Mouse (Mus musculus): ENCODE data around the gene Gas1. TPM values are rescaled to one million over a fixed set of nuclear protein-coding genes. Genes with fewer than 3 reads are reported as not detected.

Gene Gas1
- total RNA-seq (2021), result 62.0 and 84.9 TPM in 2 replicates
- long read RNA-seq, transcript Gas1-202 (1 exons, 1,155 nt), result major isoform, 269 of 285 reads
- long read RNA-seq, partial matches to known transcripts, result 0 of 285 reads
- long read RNA-seq, other reads (novel, unspliced or antisense), result 13 of 285 reads

DNA sequence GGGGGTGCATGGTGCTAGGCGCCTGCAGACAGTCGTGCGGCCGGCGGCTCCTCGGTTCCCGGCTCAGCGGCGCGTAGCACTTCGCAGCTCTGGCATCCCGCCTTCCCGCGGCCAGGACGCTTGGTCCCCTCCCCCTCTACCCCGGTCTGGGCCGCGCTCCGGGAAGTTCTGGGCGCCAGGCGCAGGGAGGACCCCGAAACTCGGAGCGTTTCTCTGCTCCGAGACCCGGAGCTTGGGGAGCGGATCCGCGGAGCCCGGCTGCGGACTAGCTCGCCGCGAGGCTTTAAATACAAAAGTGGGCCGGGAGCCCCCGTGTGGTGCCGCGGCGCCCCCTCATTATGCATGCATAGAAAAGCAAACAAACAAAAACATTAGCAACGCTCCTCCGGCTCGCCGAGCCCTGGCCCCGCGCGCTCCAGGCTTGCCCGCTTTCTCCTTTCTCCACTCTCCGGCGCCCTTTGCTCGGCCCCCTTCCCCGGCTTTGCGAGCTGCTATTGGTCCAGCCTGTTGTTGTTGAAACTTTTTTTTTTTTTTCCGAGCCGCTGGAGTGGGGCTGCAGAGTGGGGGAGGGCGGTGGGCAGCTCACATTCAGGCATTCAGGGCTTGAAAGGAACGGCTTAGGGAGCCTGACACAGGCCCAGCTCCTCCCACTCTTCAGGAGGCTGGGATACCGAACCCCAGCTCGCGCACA is at the start of gene Gas1:
TSS of gene Gas1 (minus strand) at position 260 of the 691 bp plus-strand sequence.
- DNase-seq, result peak; percentile 89

DNA sequence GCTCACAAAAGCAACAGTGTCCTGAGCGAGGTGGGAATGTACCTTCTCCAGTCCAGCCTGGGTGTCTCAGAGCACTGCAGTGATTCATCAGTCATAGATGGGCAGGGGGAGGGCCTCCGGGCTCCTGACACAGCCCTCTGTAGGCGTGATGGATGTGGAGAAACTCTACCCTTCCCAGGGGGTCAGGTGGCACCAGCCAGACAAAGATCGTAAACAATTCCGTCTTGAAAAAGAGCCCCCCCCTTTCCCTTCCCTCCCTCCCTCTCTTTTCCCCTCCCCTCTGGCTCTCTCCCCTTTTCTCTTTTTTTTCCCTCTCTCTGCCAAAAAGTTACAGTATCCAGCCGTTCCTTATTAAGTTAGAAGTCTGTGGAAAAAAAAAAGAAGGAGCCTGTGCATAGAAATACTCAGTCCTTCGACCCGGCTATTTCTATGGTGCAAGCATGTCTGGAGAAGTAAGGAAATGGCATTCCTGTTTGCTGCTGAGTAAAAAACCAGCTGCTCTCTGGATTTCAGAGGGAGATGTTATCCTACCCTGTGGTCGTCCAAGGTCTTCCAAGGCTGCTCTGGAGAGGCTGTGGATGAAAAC is 49.2 kb upstream of the Gas1 start:
- DNase-seq, result peak; percentile 6

DNA sequence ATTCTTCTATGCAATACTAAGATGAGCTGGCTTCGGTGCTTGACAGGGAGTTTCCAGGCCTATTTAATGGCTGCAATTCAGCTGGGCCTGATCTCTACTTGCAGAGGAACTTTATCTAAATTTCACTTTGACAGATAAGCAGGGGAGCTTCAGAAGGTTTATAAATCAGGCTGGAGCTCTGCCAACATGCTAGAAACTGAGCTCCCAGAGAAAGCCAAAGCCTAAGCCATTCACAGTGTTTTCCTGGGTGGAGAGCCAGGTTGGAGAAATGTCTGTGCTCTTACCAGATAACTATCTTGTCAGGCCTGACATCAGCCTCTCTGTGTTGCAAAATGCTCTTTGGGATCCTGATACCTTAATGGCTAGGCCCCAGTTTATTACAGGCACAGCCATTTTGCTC is 48.6 kb upstream of the Gas1 start:
- no peak for DNase-seq

DNA sequence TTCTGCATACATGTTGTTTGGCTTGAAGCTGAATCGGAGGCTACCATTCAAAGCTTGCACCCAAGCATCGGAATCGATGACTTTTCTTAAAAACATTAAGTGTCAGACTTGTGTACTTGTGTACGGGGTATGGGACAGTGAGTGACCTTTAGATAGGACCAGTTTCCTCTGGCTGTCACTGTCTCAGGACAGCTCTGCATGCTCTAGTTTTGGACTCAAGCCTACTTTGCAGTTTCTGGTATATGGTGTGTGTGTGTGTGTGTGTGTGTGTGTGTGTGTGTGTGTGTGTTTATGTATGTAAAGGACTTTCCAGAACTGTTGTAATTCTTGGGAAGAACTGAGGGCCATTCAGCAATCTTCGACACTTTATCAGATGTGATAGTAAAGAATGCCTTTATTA is 48.1 kb upstream of the Gas1 start:
- DNase-seq, result no peak

DNA sequence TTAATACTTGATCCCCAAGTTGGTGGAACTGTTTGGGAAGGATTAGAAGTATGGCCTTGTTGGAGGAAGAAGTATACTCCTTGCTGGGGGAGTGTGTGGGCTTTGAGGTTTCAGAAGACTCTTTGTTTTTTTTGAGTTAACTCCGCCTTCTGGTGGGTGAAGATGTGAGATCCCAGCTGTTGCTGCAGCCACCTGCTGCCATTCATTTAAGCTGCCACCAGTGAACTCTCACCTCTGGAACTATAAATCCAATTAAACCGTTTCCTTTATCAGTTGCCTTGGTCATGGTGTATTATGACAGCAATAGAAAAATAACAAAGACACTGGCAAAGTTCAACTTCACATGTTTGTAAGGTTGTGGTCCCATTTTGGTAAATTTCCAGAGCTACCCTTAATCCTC is 46.6 kb upstream of the Gas1 start:
- DNase-seq, result no peak

DNA sequence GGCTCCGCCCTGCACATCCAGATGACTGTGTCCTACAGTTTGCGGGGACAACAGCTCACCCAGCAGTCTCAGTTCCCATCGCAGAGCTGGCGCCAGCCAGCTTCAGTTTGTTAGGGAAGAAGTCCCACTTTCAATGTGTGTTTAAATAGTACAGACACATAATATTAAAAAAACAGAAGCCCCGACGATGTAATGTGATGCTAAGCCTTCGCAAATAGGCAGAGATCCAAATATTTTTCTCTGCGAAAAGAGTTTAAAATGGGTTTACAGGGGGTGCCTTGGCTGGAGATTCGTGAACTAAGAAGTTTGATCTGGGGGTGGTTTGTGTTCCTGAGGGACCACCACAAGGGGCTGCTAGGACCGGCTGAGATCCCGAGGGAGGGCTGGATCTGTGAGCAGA is 45.2 kb upstream of the Gas1 start:
- no peak for DNase-seq

DNA sequence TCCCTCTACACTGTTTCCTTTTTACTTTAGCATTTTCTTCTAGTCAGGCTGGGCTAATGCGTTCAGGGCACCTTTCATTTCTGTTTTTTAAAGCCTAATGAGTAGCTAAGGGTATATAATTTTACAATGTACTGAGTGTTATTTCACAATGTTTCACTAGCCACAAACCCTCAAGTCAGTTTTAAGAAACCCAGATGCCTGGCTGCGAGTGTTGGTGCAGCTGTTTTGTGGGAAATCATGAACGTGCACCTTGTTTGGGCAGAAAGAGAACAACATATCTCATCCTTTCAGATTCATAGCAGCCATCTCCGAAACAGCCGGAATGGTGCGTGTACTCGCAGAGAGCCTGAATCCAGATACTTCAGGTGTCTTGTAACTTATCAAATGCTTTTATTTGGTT is 36.7 kb upstream of the Gas1 start:
- DNase-seq, result no peak

DNA sequence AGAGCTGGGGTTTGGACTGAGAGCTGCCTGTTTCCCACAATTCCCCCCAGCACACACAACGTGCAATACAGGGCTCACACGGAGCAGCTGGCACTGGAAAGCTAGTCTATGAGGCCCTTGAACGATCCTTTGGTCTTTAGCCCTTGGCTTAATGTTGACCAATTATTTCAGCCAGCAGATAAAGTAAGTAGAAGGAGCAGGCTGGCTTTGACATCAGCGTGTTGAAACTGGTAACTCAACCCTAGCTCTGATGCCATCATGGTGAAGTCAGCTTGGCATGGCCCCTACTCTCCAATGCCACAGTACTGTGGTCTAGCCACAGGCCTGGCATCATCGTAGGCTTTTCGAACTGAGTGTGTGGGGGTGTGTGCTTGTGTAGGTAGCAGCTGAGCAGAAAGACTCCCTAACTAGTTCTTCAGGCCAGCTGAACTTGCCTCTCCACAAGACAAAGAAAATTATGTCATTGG is 30.0 kb upstream of the Gas1 start:
- DNase-seq, result no peak

DNA sequence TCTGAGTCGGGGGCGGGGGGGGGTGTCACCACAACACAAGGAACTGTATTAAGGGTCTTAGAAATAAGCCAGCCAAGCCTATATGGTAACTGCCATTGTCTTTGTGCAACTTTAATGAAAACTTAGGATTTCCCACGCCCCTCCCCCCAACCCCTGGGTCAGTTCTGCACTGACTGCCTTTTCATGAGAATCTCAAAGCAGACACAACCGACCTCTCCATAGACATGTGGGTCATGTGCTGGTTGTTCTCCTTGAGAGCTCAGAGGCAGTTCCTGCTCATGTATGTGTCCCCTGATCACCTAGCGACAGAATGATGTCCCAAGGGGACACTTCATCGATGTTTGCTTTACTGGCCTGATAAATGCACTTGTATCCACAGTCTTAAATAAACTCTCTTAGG is 27.6 kb upstream of the Gas1 start:
- DNase-seq, result no peak

DNA sequence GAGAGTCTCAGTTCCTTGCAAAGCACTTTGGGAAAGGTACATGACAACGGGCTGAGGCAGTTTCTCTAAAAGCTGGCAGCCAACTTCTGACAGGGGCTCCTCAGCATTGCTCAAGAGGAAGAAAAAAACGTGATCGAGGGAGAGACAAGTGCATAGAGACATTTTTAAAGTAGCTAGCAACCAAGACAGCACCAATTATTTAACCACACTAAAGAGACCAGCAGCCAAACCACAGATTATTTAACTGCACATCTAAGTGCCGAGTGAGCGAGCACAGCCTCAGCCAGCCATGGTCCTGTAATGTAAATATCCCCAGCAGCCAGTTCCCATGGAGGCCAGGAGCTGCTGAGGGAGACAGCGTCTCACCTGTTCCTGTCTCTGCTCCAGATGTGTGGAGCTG is 16.1 kb upstream of the Gas1 start:
- no peak for DNase-seq

DNA sequence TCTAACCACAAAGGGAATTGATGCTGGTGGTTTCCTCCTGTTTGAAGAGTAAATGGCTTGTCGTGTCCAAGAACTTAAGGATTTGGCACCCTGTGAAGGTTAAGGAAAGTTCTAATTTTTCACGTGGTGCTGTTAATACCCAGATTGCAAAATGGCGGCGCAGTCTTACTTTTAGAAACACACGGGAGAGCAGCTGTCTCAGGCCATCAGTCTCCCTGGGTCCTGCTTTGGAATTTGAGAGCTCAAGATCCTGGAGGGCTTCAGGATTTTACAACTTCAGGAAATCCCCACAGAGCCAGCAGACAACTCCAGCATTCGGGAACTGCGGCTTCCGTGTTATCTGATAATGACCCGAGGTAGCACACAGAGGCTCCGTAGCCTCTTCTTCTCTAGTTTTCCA is 12.8 kb upstream of the Gas1 start:
- no peak for DNase-seq

DNA sequence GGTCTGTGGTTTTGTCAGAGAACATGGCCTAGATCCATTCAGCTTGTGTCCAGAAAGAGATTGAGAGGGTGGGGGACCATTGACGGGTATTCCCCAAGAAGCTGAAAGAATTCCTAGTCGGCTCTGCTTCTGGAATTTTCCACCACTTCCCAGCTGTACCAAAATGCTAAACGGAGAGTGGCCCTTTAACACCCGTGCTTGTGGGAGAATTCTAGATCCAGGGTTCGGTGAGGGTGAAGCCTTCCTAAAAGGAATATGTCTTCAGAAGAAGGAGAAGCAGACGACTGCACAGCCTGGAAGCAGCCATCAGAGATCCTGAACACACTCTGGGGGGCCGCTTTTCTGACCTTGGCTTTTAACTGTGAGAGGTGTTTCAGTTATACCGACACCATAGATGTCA is 11.8 kb upstream of the Gas1 start:
- no peak for DNase-seq

DNA sequence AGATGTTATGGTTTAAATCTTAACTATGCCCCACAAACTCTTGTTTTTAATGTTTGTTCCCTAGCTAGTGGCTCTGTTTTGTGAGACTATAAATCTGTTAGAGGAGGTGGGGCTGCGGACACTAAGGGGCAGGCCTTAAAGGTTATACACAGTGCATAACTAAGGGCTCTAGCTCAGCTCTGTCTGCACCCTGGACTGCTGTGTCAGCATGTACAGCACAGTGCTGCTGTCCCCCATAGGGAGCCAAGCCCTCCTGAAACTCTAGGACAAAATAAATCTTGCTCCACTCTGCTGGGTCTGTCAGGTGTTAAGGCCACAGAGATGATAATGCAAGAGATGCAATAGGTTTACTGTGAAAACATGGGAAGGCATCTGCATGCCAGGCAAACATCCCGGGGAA is 10.1 kb upstream of the Gas1 start:
- DNase-seq, result no peak

DNA sequence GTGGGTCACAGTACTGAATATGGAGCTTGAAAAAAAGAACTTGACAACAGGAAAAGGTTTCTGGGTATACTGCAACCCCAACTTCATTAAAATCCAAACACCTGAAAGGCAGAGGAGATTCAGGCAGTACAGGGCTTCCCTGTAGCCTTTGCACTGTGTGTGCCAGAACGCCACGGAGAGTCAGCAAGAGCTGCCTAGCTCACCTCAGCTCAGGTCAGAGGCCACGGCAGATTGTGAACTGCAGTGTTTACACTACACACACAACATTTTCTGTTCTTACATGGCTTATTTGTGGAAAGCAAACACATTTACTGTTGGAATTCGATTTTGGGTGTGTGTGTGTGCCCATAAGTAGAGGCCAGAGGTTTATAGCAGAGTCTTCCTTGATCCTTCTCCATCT is 5.2 kb upstream of the Gas1 start:
- no peak for DNase-seq

DNA sequence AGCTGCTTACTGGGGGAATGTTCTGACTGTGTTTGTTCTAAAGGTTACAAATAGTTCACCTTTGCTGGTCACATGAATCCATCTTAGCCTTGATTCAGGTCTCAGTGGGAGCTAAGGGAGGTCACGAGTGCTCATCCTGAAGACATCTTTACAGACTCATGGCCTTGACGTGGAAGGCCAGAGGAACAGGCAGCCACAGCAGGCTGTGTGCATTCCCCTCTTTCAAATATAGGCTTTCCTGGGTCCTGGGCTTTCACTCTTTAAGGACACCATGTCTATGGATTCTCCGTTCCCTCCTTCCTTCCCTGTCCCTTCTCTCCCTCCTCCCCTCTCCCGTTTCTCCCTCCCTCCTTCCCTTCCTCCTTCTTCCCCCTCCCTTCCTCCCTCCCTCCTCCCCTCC is 2.5 kb upstream of the Gas1 start:
- no peak for DNase-seq

DNA sequence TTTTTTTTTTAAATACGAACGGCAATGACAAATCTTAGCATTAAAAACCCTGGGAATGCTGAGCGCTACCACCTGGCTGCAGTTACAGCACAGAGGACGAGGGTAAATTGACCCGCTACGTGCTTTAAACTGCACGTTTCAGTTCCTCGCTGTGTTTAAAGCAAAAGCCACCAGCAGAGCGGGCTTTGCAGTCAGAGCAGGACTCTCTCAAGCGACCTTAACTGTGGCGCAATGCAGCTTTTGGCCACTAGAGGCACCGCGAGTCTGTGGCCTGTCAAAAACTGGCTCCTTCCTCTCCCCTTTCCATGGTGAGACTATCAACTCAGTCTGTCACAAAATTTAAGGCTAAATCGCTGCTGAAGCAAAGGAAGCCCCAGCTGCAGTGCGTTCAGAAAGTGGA is 1.3 kb upstream of the Gas1 start:
- peak; percentile 92 for DNase-seq

DNA sequence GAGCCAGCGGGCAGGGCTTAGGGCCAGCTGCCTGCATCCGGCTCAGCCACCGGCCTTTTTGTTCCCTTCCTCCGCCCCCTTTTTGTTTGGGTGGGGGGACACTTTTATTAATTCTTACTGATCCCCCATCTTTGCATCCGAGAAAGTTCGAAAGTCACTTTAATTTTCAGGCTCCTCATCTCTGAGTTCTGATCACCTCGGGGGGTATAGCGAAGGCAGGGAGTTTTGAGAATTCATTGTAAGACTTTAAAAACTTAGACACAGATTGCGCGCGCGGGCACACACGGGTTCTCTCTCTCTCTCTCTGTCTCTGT is 589 bp upstream of the Gas1 start:
- no peak for DNase-seq

DNA sequence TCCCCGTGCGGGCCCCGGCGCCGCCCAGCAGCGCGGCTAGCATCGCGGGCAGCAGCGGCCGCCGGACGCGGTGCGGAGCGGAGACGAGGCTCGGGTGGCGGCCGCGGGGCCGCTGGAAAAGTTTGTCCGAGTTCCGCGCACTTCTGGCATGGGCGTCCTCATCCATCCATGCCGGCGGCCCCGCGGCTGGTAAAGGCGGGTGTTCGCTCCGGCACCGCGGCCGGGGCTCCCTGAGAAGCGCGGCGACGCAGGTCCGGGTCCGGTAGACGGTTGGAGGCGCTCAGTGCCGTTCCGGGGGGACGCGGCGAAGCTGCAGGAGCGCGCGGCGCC is 424 bp downstream of the Gas1 start:
- DNase-seq, result no peak

DNA sequence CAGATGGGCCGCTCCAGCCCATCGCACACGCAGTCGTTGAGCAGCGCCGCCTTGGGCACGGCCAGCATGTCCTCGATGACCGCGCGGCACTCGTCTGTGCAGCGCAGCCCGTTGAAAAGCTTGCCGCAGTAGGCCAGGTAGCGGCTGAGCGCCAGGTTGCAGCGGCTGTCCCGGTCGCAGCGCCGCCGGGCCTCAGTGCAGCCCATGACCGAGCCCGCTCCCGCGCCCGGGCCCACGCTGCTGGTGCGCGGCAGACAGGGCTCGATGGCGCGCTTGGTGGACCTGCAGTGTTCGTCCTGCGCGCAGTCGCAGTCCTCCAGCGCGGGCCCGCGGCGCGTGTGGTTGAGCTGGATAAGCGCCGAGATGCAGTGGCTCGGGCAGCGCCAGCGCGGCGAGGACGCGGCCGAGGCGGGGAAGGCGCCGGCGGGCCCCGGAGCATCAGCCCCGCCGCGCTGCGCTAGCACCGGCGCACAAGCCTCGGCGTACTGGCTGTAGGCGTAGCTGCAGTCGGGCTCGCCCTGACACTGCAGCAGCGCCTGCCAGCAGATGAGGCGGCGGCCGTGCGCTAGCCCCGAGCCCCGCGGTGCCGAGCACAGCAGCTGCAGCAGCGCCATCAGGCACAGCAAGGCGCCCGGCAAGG is 909 bp downstream of the Gas1 start:
- DNase-seq, result peak; percentile 69

DNA sequence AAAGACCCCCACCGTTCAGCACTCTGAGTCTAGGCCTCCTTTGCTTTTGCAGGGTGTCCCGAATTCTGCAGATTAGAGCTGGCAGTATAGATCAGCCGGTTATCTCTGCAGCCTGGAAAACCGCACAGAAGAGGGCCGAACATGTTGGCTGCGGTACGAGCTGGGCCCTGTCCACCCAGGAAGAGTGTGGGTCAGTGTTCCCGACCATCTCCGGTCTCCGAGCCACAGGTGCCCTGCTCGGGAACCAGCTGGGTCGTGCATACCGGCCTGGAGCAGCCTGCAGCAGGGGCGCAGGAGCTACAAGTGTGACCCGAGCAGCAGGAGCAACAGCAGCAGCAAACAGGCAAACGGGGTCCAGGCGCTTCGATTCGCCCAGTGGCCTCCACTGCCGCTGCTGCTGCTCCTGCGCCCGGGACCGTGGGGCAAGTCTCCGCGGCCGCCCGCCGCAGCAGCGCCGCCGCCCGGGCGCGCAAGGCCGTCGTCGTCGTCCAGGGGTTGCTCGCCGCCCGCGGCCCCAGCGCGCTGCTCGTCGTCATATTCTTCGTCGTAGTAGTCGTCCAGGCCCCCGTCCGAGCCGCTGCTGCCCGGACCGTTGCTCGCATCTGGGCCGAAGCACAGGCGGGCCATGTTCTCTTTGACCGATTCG is 1.6 kb downstream of the Gas1 start:
- peak; percentile 61 for DNase-seq

DNA sequence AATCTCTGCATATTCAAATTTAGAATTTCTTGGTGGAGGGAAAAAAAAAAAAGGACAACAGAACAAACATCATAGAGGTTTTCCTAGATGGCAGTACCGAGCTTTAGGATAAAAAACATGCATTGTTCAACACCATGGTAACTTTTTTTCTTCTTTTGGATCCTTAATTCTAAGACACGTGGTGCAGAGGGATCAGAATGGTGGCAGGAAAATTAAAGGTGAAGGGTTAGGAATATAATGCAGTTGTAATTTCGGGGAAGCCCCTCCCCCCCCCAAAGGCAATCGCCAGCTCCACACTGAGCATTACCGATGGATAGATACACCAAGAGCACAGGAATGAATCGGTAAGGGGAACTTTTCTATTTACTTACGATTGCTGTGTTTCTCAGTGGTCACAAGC is 2.2 kb downstream of the Gas1 start:
- DNase-seq, result no peak

DNA sequence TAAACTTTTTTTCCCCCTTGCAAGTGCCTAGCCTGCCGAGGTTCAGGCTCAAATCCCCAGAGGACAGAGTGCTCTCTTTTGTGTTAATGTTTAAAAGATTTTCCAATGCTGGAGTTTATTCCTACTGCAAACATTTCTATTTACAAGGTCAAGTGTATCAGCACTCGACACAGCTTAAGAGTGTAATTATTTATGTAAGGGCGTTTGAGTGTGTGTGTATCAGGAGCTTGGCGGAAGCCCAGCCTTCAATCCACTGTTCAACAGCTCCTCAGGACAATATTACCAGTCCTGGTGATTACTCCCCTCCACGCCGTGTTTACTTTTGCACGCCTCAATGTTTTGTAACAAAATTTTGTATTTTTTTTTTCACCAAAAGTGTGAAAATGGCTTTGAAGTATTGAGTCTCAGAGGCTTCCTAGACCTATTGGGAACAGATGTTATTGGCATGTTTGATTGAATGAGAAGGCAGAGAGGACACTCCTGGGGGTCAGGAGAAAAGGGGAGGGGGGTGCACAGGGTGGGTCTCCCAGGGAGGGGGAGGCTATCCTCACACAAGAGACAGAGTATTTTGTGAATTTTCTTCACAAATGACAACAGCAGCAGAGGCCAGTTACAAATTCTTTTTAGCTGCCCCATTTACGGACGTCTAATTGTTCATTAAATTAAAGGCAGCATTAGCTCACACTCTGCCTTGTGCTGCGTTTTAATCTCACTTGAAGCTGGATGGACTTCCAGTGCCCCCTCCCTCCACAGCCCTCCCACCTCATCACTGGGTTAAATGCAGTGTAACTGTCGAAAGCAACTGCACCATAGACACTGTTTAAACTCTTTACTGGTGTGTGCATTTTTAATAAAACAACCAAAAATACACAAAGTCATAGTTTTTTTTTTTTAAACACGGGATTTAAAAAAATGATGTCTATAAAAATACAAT is 3.3 kb downstream of the Gas1 start:
- DNase-seq, result no peak

Data from adrenal gland, postnatal 25 days (tissue).